Mouse (Mus musculus): ENCODE data around the gene Zfp804b. TPM values are rescaled to one million over a fixed set of nuclear protein-coding genes. Genes with fewer than 3 reads are reported as not detected.

Gene Zfp804b
- polyA plus RNA-seq, 1 experiment from 2014 or later: 0.05 TPM

DNA sequence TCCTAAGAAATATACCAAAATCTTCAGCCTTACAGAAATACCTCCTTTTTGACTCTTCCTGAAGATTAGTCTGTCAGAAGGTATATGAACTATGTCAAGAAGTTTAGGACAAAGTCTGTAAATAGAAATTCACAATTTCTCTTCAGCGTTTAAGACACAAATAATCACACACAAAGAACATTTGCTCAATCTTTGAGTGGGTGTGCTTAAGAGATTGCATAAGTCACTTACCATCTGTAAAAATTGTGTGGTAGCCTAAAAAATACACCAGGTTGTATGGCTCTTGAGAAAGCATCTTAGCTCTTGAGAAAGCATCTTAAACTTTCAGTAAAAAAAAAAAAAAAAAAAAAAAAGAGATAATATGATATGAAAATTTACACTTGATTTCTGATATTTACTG lies 60.2 kb downstream of the Zfp804b start:
- no peaks in the 10 kb centered on the region for H3K4me1 ChIP-seq (replicated peaks; ENCODE audit: insufficient read depth, low read length)
- H3K27me3 ChIP-seq (ENCODE audit: insufficient read depth, low read length): no peaks in the 10 kb centered on the region
- H3K4me3 ChIP-seq (replicated peaks; ENCODE audit: low read depth, low read length): no peak overlapping the region
- H3K9me3 ChIP-seq (replicated peaks; ENCODE audit: low read length): no peaks in the 10 kb centered on the region
- no peak for TF ChIP-seq CTCF (IDR thresholded peaks at IDR 0.05; ENCODE audit: low read depth)
- 86% methylated on average over 1 of the region's 1 CpGs for WGBS
- no peaks in the 10 kb centered on the region for H3K36me3 ChIP-seq (ENCODE audit: insufficient read depth, low read length)
- no peak overlapping the region for H3K27ac ChIP-seq
- ATAC-seq (replicated peaks; ENCODE audit: low FRiP score, low read depth) (no peak), DNase-seq (ENCODE audit: low spot score) (no peak)
- H3K4me2 ChIP-seq (ENCODE audit: low read length): no peak overlapping the region
- no peak overlapping the region for H3K9ac ChIP-seq (ENCODE audit: low read depth, low read length)

DNA sequence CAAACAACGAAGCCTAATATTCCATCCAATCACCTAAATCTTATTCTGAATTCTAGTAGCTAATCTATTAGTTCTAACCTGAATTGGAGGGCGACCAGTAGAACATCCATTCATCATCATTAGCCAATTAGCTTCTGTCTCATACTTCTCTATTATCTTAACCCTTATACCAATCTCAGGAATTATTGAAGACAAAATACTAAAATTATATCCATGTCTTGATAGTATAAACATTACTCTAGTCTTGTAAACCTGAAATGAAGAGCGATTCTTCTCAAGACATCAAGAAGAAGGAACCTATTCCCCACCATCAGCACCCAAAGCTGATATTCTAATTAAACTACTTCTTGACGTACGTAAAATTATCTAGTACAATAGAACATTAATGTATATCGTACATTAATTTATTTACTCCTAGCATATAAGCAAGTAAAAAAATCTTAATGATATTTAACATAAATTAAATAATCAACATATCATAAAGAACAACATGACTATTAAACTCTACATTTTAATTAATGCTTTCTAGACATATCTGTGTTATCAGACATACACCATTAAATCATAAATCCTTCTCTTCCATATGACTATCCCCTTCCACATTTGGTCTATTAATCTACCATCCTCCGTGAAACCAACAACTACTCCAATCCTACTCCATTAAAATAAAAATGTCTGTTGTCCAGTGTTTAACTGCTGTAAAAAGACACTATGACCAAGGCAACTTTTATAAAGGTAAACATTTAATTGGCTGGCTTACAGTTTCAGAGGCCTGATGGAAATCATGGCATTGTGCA lies 67.7 kb downstream of the Zfp804b start:
- Histone ChIP-seq H3K9me3 (replicated peaks; ENCODE audit: low read length) (no peaks in the 10 kb centered on the region), H3K9ac (ENCODE audit: low read depth, low read length) (no peak overlapping the region), H3K4me2 (ENCODE audit: low read length) (no peak overlapping the region), H3K27ac (no peak overlapping the region), H3K4me1 (replicated peaks; ENCODE audit: insufficient read depth, low read length) (no peaks in the 10 kb centered on the region), H3K36me3 (ENCODE audit: insufficient read depth, low read length) (no peaks in the 10 kb centered on the region), H3K4me3 (replicated peaks; ENCODE audit: low read depth, low read length) (no peak overlapping the region), H3K27me3 (ENCODE audit: insufficient read depth, low read length) (no peaks in the 10 kb centered on the region)
- DNase-seq (ENCODE audit: low spot score): no peak
- no peak for TF ChIP-seq CTCF (IDR thresholded peaks at IDR 0.05; ENCODE audit: low read depth)
- 86% methylated on average over 7 of the region's 7 CpGs for WGBS
- no peak for ATAC-seq (replicated peaks; ENCODE audit: low FRiP score, low read depth)

DNA sequence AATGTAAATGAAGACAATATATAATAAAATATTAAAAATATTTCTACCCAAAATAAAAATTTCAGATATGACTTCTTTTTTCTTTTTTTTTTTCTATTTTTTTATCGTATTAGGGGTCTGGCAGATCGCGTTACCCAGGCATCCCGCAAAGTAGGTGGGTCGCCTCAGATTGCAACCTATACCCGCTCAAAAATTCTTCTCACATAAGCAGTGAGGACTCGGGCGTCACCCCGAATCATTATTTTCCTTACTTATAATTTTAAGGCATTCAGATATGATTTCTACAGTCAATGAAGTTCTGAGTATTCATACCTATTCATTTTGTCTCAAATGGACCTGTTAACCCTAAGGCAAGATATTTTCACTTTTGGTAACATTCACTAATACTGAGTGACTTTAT lies 167.0 kb downstream of the Zfp804b start:
- no peaks in the 10 kb centered on the region for H3K36me3 ChIP-seq (ENCODE audit: insufficient read depth, low read length)
- ATAC-seq (replicated peaks; ENCODE audit: low FRiP score, low read depth) (no peak), DNase-seq (ENCODE audit: low spot score) (no peak)
- no peak overlapping the region for H3K27ac ChIP-seq
- no peaks in the 10 kb centered on the region for H3K27me3 ChIP-seq (ENCODE audit: insufficient read depth, low read length)
- H3K9ac ChIP-seq (ENCODE audit: low read depth, low read length): no peak overlapping the region
- no peaks in the 10 kb centered on the region for H3K9me3 ChIP-seq (replicated peaks; ENCODE audit: low read length)
- H3K4me1 ChIP-seq (replicated peaks; ENCODE audit: insufficient read depth, low read length): no peaks in the 10 kb centered on the region
- H3K4me2 ChIP-seq (ENCODE audit: low read length): no peak overlapping the region
- H3K4me3 ChIP-seq (replicated peaks; ENCODE audit: low read depth, low read length): no peak overlapping the region
- 90% methylated on average over 9 of the region's 9 CpGs for WGBS
- no peak for TF ChIP-seq CTCF (IDR thresholded peaks at IDR 0.05; ENCODE audit: low read depth)

DNA sequence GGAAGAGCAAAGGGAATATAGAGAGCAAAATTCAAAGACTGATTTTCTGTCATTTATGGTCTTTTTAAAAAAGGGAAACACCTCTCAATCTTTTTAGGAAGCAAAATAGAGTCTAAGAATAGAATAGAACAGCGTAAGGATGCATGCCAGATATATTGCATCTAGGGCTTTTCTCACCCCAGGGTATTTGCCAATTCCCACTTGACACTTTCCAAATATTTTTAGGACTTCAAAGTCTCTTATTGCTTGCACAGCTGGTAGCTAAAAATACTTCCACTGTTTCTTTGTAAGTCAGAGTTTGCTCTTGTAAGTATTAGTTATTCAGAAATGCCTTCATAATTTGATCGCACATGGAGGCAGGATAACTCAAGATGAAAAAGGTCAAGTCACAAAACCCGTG lies 204.9 kb downstream of the Zfp804b start:
- no peak overlapping the region for H3K27ac ChIP-seq
- no peak overlapping the region for H3K9ac ChIP-seq (ENCODE audit: low read depth, low read length)
- H3K4me3 ChIP-seq (replicated peaks; ENCODE audit: low read depth, low read length): no peak overlapping the region
- no peak overlapping the region for H3K4me2 ChIP-seq (ENCODE audit: low read length)
- 59% methylated on average over 3 of the region's 3 CpGs for WGBS
- H3K4me1 ChIP-seq (replicated peaks; ENCODE audit: insufficient read depth, low read length): no peaks in the 10 kb centered on the region
- no peaks in the 10 kb centered on the region for H3K27me3 ChIP-seq (ENCODE audit: insufficient read depth, low read length)
- H3K36me3 ChIP-seq (ENCODE audit: insufficient read depth, low read length): no peaks in the 10 kb centered on the region
- DNase-seq (ENCODE audit: low spot score) (no peak), ATAC-seq (replicated peaks; ENCODE audit: low FRiP score, low read depth) (no peak)
- no peaks in the 10 kb centered on the region for H3K9me3 ChIP-seq (replicated peaks; ENCODE audit: low read length)
- no peak for TF ChIP-seq CTCF (IDR thresholded peaks at IDR 0.05; ENCODE audit: low read depth)

DNA sequence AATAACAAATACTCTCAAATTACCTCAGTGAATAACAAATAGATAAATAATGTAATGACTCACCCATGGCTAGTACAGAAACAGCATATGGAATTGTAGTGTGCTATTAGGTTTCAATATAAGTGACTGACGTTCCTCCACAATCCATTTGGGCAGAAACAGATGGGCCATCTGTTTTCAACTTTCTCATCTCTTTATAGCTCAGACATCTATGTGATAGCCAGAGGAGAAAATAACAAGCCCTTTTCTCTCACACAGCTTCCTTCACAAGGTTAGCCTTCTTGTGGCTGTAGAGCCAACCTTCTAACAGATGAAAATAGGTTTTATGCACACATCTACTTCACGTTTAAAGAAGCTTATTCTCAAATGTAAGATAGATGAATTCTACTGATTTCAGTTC lies 242.2 kb downstream of the Zfp804b start:
- Histone ChIP-seq H3K27ac (no peak overlapping the region), H3K9me3 (replicated peaks; ENCODE audit: low read length) (no peaks in the 10 kb centered on the region), H3K4me3 (replicated peaks; ENCODE audit: low read depth, low read length) (no peak overlapping the region), H3K4me1 (replicated peaks; ENCODE audit: insufficient read depth, low read length) (no peaks in the 10 kb centered on the region), H3K36me3 (ENCODE audit: insufficient read depth, low read length) (no peaks in the 10 kb centered on the region), H3K27me3 (ENCODE audit: insufficient read depth, low read length) (no peaks in the 10 kb centered on the region), H3K4me2 (ENCODE audit: low read length) (no peak overlapping the region), H3K9ac (ENCODE audit: low read depth, low read length) (no peak overlapping the region)
- no peak for ATAC-seq (replicated peaks; ENCODE audit: low FRiP score, low read depth)
- WGBS: 51% methylated on average over 2 of the region's 2 CpGs
- no peak for DNase-seq (ENCODE audit: low spot score)
- no peak for TF ChIP-seq CTCF (IDR thresholded peaks at IDR 0.05; ENCODE audit: low read depth)

DNA sequence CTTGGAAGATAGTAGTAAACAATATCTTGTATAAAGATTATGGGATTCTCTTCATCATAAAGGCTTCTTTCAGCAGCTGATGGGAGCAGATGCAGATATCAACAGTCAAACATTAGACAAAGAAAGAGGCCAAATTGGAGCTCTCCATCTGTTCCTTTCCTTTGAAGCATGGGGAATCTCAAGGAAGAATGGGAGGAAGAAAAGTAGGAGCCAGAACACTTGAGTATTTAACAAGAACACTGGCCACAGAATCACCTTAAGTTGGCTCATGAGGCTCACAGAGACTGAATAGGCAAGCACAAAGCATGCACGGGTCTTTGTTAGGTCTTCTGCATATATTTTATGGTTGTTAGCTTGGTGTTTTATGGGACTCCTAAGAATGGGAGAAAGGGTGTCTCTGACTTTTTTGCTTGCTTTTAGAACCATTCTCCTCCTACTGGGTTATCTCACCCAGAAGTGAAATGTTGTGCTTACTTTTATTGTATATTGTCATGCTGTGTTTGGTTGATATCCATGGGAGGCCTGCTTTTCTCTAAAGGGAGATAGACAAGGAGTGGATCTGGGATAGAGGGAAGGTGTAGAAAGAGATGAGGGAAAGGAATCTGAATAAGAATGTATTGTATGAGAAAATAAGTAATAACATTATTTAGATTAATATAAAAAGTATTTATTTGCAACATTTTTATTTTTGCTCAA lies 270.5 kb downstream of the Zfp804b start:
- no peak overlapping the region for H3K27ac ChIP-seq
- no peak for ATAC-seq (replicated peaks; ENCODE audit: low FRiP score, low read depth)
- no peak overlapping the region for H3K9ac ChIP-seq (ENCODE audit: low read depth, low read length)
- 52% methylated on average over 1 of the region's 1 CpGs for WGBS
- no peaks in the 10 kb centered on the region for H3K36me3 ChIP-seq (ENCODE audit: insufficient read depth, low read length)
- no peaks in the 10 kb centered on the region for H3K9me3 ChIP-seq (replicated peaks; ENCODE audit: low read length)
- no peaks in the 10 kb centered on the region for H3K27me3 ChIP-seq (ENCODE audit: insufficient read depth, low read length)
- no peak for DNase-seq (ENCODE audit: low spot score)
- TF ChIP-seq CTCF (IDR thresholded peaks at IDR 0.05; ENCODE audit: low read depth): no peak
- no peak overlapping the region for H3K4me3 ChIP-seq (replicated peaks; ENCODE audit: low read depth, low read length)
- H3K4me2 ChIP-seq (ENCODE audit: low read length): no peak overlapping the region
- H3K4me1 ChIP-seq (replicated peaks; ENCODE audit: insufficient read depth, low read length): no peaks in the 10 kb centered on the region
